Mouse (Mus musculus): ENCODE data around the gene Lst1. TPM values are rescaled to one million over a fixed set of nuclear protein-coding genes. Genes with fewer than 3 reads are reported as not detected.
A peak's percentile ranks its signal among the peaks of the same experiment; 100 is the strongest.

Gene Lst1
- polyA plus RNA-seq, 1 experiment from 2014 or later = 3.7 TPM

- H3K27me3 ChIP-seq (ENCODE audit: control insufficient read depth, insufficient read depth, low read length) = no peaks in the 10 kb centered on the region
- no peaks in the 10 kb centered on the region for H3K9me3 ChIP-seq (ENCODE audit: control insufficient read depth, low read length)
- ATAC-seq (ENCODE audit: low read depth) = no peak
- H3K27ac ChIP-seq (ENCODE audit: low read depth, low read length) = no peak overlapping the region
- 95% methylated on average over 9 of the region's 9 CpGs for WGBS
- no peak overlapping the region for H3K4me3 ChIP-seq (ENCODE audit: low read depth, low read length)
- H3K36me3 ChIP-seq (ENCODE audit: control insufficient read depth, insufficient read depth, low read length) = peaks cover 97% of the 10 kb centered on the region
- no peak overlapping the region for H3K4me2 ChIP-seq (ENCODE audit: low read depth, low read length)
- H3K4me1 ChIP-seq (ENCODE audit: control insufficient read depth, insufficient read depth, low read length) = no peaks in the 10 kb centered on the region
- H3K9ac ChIP-seq (replicated peaks; ENCODE audit: low read depth, low read length) = no peak overlapping the region
These were observed 35.2 kb downstream of the Lst1 start for GRCm38 (mm10) chr17:35153077-35153476.

GRCm38 (mm10) chr17:35152121-35152520 lies 36.1 kb downstream of the Lst1 start:
- Histone ChIP-seq H3K9me3 (ENCODE audit: control insufficient read depth, low read length) (no peaks in the 10 kb centered on the region), H3K27ac (ENCODE audit: low read depth, low read length) (no peak overlapping the region), H3K4me1 (ENCODE audit: control insufficient read depth, insufficient read depth, low read length) (no peaks in the 10 kb centered on the region), H3K4me3 (ENCODE audit: low read depth, low read length) (no peak overlapping the region), H3K27me3 (ENCODE audit: control insufficient read depth, insufficient read depth, low read length) (no peaks in the 10 kb centered on the region), H3K9ac (replicated peaks; ENCODE audit: low read depth, low read length) (no peak overlapping the region), H3K4me2 (ENCODE audit: low read depth, low read length) (no peak overlapping the region), H3K36me3 (ENCODE audit: control insufficient read depth, insufficient read depth, low read length) (peaks cover 95% of the 10 kb centered on the region)
- WGBS = 96% methylated on average over 4 of the region's 4 CpGs
- no peak for ATAC-seq (ENCODE audit: low read depth)

- ATAC-seq (ENCODE audit: low read depth) = no peak
- WGBS = 73% methylated on average over 5 of the region's 5 CpGs
- no peak overlapping the region for H3K27ac ChIP-seq (ENCODE audit: low read depth, low read length)
These were observed 40.2 kb downstream of the Lst1 start for GRCm38 (mm10) chr17:35147922-35148639.

GRCm38 (mm10) chr17:35147348-35147747 lies 40.9 kb downstream of the Lst1 start:
- H3K27ac ChIP-seq (ENCODE audit: low read depth, low read length) = no peak overlapping the region
- no peaks in the 10 kb centered on the region for H3K27me3 ChIP-seq (ENCODE audit: control insufficient read depth, insufficient read depth, low read length)
- no peak overlapping the region for H3K4me3 ChIP-seq (ENCODE audit: low read depth, low read length)
- no peak for ATAC-seq (ENCODE audit: low read depth)
- no peak overlapping the region for H3K4me2 ChIP-seq (ENCODE audit: low read depth, low read length)
- 63% methylated on average over 3 of the region's 3 CpGs for WGBS
- H3K4me1 ChIP-seq (ENCODE audit: control insufficient read depth, insufficient read depth, low read length) = no peaks in the 10 kb centered on the region
- no peak overlapping the region for H3K9ac ChIP-seq (replicated peaks; ENCODE audit: low read depth, low read length)
- peaks cover 95% of the 10 kb centered on the region for H3K36me3 ChIP-seq (ENCODE audit: control insufficient read depth, insufficient read depth, low read length)
- H3K9me3 ChIP-seq (ENCODE audit: control insufficient read depth, low read length) = no peaks in the 10 kb centered on the region

More at GRCm38 (mm10) chr17:35147922-35148639, 40.2 kb downstream of the Lst1 start:
- Histone ChIP-seq H3K36me3 (ENCODE audit: control insufficient read depth, insufficient read depth, low read length) (peaks cover 95% of the 10 kb centered on the region), H3K9me3 (ENCODE audit: control insufficient read depth, low read length) (no peaks in the 10 kb centered on the region), H3K9ac (replicated peaks; ENCODE audit: low read depth, low read length) (no peak overlapping the region), H3K27me3 (ENCODE audit: control insufficient read depth, insufficient read depth, low read length) (no peaks in the 10 kb centered on the region), H3K4me1 (ENCODE audit: control insufficient read depth, insufficient read depth, low read length) (no peaks in the 10 kb centered on the region), H3K4me3 (ENCODE audit: low read depth, low read length) (no peak overlapping the region), H3K4me2 (ENCODE audit: low read depth, low read length) (no peak overlapping the region)

- Histone ChIP-seq H3K27ac (ENCODE audit: low read depth, low read length) (no peak overlapping the region), H3K36me3 (ENCODE audit: control insufficient read depth, insufficient read depth, low read length) (peaks cover 95% of the 10 kb centered on the region), H3K4me2 (ENCODE audit: low read depth, low read length) (no peak overlapping the region), H3K9me3 (ENCODE audit: control insufficient read depth, low read length) (no peaks in the 10 kb centered on the region), H3K27me3 (ENCODE audit: control insufficient read depth, insufficient read depth, low read length) (no peaks in the 10 kb centered on the region), H3K9ac (replicated peaks; ENCODE audit: low read depth, low read length) (no peak overlapping the region), H3K4me3 (ENCODE audit: low read depth, low read length) (no peak overlapping the region), H3K4me1 (ENCODE audit: control insufficient read depth, insufficient read depth, low read length) (no peaks in the 10 kb centered on the region)
- ATAC-seq (ENCODE audit: low read depth) = no peak
- 84% methylated on average over 5 of the region's 5 CpGs for WGBS
These were observed 42.1 kb downstream of the Lst1 start for GRCm38 (mm10) chr17:35146139-35146538.

GRCm38 (mm10) chr17:35141971-35142370 lies 46.3 kb downstream of the Lst1 start:
- Histone ChIP-seq H3K27ac (ENCODE audit: low read depth, low read length) (no peak overlapping the region), H3K4me1 (ENCODE audit: control insufficient read depth, insufficient read depth, low read length) (peaks cover 6% of the 10 kb centered on the region), H3K4me2 (ENCODE audit: low read depth, low read length) (no peak overlapping the region), H3K9me3 (ENCODE audit: control insufficient read depth, low read length) (no peaks in the 10 kb centered on the region), H3K27me3 (ENCODE audit: control insufficient read depth, insufficient read depth, low read length) (no peaks in the 10 kb centered on the region), H3K36me3 (ENCODE audit: control insufficient read depth, insufficient read depth, low read length) (peaks cover 88% of the 10 kb centered on the region), H3K9ac (replicated peaks; ENCODE audit: low read depth, low read length) (no peak overlapping the region), H3K4me3 (ENCODE audit: low read depth, low read length) (no peak overlapping the region)
- ATAC-seq (ENCODE audit: low read depth) = no peak
- WGBS = 90% methylated on average over 6 of the region's 6 CpGs

- ATAC-seq (ENCODE audit: low read depth) = no peak
- Histone ChIP-seq H3K27ac (ENCODE audit: low read depth, low read length) (no peak overlapping the region), H3K4me2 (ENCODE audit: low read depth, low read length) (no peak overlapping the region), H3K9me3 (ENCODE audit: control insufficient read depth, low read length) (no peaks in the 10 kb centered on the region), H3K4me1 (ENCODE audit: control insufficient read depth, insufficient read depth, low read length) (peaks cover 14% of the 10 kb centered on the region), H3K36me3 (ENCODE audit: control insufficient read depth, insufficient read depth, low read length) (peaks cover 74% of the 10 kb centered on the region), H3K9ac (replicated peaks; ENCODE audit: low read depth, low read length) (no peak overlapping the region), H3K4me3 (ENCODE audit: low read depth, low read length) (no peak overlapping the region), H3K27me3 (ENCODE audit: control insufficient read depth, insufficient read depth, low read length) (no peaks in the 10 kb centered on the region)
- WGBS = 82% methylated on average over 16 of the region's 16 CpGs
These were observed 47.7 kb downstream of the Lst1 start for GRCm38 (mm10) chr17:35140490-35140996.

GRCm38 (mm10) chr17:35139269-35139668 lies 49.0 kb downstream of the Lst1 start:
- no peaks in the 10 kb centered on the region for H3K27me3 ChIP-seq (ENCODE audit: control insufficient read depth, insufficient read depth, low read length)
- H3K27ac ChIP-seq (ENCODE audit: low read depth, low read length) = no peak overlapping the region
- H3K9ac ChIP-seq (replicated peaks; ENCODE audit: low read depth, low read length) = no peak overlapping the region
- H3K4me1 ChIP-seq (ENCODE audit: control insufficient read depth, insufficient read depth, low read length) = peaks cover 14% of the 10 kb centered on the region
- H3K4me3 ChIP-seq (ENCODE audit: low read depth, low read length) = no peak overlapping the region
- H3K9me3 ChIP-seq (ENCODE audit: control insufficient read depth, low read length) = no peaks in the 10 kb centered on the region
- peaks cover 61% of the 10 kb centered on the region for H3K36me3 ChIP-seq (ENCODE audit: control insufficient read depth, insufficient read depth, low read length)
- no peak for ATAC-seq (ENCODE audit: low read depth)
- H3K4me2 ChIP-seq (ENCODE audit: low read depth, low read length) = no peak overlapping the region
- 97% methylated on average over 3 of the region's 3 CpGs for WGBS

- under 1% methylated on average over 43 of the region's 43 CpGs for WGBS
- peaks cover 26% of the 10 kb centered on the region for H3K36me3 ChIP-seq (ENCODE audit: control insufficient read depth, insufficient read depth, low read length)
- peak overlapping the region; percentile 79 for H3K4me2 ChIP-seq (ENCODE audit: low read depth, low read length)
- peaks cover 14% of the 10 kb centered on the region for H3K4me1 ChIP-seq (ENCODE audit: control insufficient read depth, insufficient read depth, low read length)
- peak overlapping the region; percentile 93 for H3K27ac ChIP-seq (ENCODE audit: low read depth, low read length)
- peak overlapping the region; percentile 49 for H3K4me3 ChIP-seq (ENCODE audit: low read depth, low read length)
- ATAC-seq (ENCODE audit: low read depth) = peak; percentile 67
- no peaks in the 10 kb centered on the region for H3K27me3 ChIP-seq (ENCODE audit: control insufficient read depth, insufficient read depth, low read length)
- no peaks in the 10 kb centered on the region for H3K9me3 ChIP-seq (ENCODE audit: control insufficient read depth, low read length)
- peak overlapping the region; percentile 56 for H3K9ac ChIP-seq (replicated peaks; ENCODE audit: low read depth, low read length)
These were observed 52.5 kb downstream of the Lst1 start for GRCm38 (mm10) chr17:35135591-35136320.
